Mouse (Mus musculus): Measurements from ENCODE around the gene Igsf8. TPM values are rescaled to one million over a fixed set of nuclear protein-coding genes. Genes with fewer than 3 reads are reported as not detected.

The Igsf8 gene
- total RNA-seq, 4 experiments from 2014 or later, result 32.7 to 37.0 (median 35.8) TPM

DNA sequence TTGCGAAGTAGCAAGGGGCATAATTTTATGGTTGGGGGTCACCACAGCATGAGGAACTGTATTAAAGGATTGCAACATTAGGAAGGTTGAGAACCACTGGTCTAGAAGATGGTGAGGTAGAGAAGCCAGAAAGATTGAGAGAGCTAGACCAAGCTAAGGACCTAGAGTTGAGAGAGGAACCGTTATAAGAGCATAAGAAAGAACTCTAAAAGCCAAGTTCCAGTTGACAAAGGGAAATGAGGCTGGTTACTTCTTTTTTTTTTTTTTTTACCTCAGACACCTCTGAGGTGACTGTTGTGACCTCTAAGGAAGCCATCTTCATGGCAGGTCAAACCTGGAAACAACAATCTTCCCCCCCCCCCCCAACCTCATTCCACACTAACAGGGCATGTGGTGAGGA is 43.7 kb downstream of the Igsf8 start:
- DNase-seq, result no peak

DNA sequence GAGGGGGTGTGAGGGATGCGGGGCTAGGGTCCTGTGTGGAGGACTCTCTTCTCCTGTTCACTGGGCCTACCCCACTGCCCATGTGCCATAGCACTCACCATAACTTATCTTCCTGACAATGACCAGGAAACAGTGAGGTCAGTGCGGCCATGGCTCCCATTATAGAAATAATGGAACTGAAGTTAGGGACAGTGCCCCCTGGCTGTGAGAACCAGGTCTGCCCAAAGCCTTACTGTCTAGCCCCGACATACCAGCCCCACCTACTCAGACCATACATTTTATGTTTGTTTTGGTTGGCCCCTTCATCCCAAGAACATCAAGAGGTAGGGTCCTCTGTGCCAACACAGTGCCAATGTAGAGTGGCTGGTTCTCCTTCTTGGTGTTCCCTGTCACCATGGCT is 44.2 kb downstream of the Igsf8 start:
- DNase-seq, result no peak

DNA sequence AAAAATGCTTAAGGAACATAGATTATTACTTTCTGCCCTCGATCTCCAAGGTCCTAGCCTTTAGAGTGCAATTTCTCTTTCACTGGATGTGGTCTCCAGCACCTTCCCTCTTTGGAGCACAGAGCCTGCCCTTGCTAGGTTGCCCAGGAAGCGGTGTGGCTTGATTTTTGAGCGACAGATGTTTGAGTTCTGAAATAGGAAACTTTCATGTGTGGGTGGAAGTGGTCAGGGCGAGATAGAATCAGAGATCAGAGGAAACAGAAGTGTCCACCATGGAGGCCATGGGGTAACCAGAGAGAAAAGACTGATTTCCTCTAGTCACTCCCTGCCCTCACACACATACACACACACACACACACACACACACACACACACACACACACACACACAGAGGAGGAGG is 44.8 kb downstream of the Igsf8 start:
- no peak for DNase-seq

- no peak for DNase-seq
Measured at GRCm38 (mm10) chr1:172306885-172307284, 45.4 kb downstream of the Igsf8 start.

DNA sequence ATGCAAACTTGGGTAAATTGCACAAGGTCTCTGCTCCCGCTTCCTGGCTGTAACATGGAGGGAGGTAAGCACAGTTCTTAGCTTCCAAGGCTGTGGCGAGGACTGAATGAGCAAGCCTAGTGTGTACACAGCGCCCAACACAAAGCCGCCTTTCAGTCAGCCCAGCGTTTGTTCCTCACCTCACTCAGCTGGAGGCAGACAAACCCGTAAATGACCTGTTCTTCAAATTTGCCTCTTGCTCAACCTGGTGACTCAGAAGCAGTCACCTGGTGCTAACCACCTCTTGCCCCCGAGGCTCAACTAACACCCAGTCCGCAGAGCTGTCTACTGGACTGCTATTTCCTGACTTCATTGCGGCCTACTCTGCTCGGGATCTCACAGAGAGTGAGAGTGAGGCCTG is 46.5 kb downstream of the Igsf8 start:
- no peak for DNase-seq

DNA sequence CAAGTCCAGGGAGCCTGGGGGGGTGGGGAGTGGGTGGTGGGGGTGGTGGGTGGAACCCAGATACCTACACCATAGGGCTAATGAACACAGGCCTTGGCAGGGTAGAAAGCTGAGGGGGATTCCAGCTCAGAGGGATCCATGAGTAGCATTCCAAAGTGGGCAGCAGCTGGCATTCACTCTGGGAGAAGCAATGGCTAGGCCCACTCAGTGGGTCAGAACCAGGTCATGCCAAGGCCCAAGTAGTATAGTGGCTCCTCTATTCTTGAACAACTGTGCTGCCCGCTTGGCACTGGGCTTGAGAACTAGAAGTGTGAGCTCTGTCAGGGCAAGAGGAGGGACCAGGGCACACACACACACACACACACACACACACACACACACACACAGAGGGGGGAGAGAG is 47.0 kb downstream of the Igsf8 start:
- DNase-seq, result no peak

DNA sequence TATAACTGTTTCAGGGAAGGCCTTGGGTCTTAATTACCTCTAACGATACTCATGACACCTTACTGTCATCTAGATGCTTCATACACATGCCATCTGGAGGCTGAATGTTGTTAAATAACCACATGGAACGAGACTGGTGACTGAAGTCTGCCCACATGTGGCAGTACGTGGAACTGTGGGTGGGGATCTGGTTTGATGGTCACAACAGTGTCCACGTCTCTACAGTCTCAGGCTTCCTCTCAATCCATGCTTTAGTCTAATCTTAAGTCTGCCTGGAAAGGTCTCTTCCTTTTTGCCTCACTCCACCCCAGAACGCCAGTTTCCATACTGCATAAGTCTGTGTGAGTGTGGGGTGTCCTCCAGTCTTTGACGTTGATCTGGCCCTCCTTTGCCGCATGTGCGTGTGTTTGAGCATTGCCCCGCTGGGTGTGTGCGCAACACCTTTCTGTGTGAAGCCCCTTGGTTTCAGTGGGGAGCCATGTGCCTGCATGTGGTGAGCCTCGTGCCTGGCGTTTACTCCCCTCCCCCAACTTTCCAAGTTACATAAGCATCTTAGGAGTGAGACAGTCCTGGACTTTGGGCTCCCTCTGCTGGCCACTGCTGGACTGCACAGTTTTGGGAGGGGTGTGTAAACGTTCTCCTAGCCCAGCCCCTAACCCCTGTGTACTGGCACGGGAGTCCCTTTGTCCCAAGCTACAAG is 48.4 kb downstream of the Igsf8 start:
- peak; percentile 89 for DNase-seq

- peak; percentile 78 for DNase-seq
Measured at GRCm38 (mm10) chr1:172311248-172311906, 49.9 kb downstream of the Igsf8 start.

- DNase-seq, result peak; percentile 85
Measured at GRCm38 (mm10) chr1:172311921-172312767, 50.7 kb downstream of the Igsf8 start.

GRCm38 (mm10) chr1:172312768-172313561 is 51.5 kb downstream of the Igsf8 start:
- no peak for DNase-seq

GRCm38 (mm10) chr1:172313613-172314411 is 52.4 kb downstream of the Igsf8 start:
- no peak for DNase-seq

DNA sequence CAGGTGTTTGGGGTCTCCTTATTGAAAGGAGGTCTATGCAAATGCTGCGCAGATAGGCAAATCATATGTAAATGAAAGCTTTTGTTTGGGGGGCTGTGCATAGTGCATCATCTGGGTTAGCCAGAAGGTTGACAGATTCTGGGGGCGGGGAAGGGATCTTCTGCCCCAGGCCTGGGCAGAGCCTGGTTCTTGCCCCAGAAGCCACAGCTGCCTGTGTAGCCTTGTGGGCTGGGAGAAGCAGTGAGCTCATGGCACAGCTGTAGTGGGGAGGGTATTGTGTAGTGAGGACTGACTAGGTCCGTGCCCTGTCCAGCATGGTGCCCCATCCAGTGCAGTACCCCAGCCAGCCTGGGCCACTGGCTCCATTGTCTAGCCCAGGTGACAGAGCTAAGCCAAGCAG is 53.5 kb downstream of the Igsf8 start:
- no peak for DNase-seq

DNA sequence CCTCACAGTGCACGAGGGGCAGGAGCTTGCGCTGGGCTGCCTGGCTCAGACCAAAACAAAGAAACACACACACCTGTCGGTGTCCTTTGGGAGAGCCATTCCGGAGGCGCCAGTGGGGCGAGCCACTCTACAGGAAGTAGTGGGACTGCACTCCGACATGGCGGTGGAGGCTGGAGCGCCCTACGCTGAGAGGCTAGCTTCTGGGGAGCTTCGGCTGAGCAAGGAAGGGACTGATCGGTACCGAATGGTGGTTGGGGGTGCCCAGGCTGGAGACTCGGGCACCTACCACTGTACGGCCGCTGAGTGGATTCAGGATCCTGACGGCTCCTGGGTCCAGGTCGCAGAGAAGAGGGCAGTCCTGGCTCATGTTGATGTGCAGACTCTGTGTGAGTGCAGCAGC is 56.0 kb downstream of the Igsf8 start:
- no peak for DNase-seq

GRCm38 (mm10) chr1:172317946-172318345 is 56.5 kb downstream of the Igsf8 start:
- no peak for DNase-seq

DNA sequence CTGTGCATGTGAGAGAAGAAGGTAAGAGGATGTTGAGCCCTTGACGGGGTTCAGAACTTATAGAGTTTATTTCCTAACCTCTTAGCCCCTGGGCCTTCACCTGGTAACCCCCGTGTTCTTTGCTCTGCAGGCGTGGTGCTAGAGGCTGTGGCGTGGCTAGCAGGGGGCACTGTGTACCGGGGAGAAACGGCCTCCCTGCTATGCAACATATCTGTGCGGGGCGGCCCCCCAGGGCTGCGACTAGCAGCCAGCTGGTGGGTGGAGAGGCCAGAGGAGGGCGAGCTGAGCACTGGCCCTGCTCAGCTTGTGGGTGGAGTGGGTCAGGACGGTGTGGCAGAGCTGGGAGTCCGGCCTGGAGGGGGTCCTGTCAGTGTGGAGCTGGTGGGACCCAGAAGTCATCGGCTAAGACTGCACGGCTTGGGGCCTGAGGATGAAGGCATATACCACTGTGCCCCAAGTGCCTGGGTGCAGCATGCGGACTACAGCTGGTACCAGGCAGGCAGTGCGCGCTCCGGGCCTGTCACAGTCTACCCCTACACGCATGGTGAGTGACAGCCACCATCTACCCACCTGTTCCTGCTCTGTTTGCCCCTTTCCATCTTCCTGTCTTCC is 57.1 kb downstream of the Igsf8 start:
- no peak for DNase-seq

GRCm38 (mm10) chr1:172319346-172319745 is 57.9 kb downstream of the Igsf8 start:
- DNase-seq, result no peak

- no peak for DNase-seq
Measured at GRCm38 (mm10) chr1:172319921-172320411, 58.5 kb downstream of the Igsf8 start.

DNA sequence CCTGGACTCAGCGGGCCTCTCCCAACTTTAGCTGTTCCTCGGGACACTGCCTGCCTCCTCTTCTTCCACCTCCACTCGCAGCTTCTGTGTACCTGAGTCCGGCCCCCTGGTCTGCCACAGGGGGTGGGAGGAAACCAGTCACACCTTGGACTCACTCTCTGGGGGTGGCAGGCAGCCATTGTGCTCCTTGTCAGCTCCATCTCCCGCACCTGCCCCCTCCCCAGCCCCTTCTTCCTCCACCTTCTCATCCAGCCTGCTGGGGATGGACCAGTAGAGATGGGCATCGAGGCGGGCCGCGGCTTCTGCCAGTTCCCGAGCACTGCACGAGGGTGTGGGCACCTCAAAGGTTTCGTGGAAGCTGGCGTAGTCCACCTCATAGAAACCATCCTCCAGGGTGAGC is 61.3 kb downstream of the Igsf8 start:
- DNase-seq, result no peak

DNA sequence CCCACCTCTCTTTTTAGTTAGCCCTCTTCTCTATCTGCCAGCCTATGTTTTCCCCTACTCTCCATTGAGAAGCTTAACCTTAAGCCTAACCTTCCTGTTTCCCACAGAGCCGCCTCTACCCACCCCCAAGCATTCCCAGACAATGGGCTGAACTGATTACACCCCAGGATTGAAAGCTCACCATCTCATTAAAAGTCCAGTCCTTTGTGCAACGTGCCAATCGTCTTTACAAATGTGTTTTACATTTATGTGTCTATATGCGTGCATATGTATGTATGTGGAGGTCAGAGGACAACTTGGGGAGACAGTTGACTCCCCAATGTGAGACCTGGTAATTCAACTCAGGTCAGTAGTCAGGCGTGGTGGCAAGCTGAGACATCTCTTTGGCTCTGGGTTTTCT is 61.9 kb downstream of the Igsf8 start:
- no peak for DNase-seq

- no peak for DNase-seq
Measured at GRCm38 (mm10) chr1:172323801-172324359, 62.4 kb downstream of the Igsf8 start.

DNA sequence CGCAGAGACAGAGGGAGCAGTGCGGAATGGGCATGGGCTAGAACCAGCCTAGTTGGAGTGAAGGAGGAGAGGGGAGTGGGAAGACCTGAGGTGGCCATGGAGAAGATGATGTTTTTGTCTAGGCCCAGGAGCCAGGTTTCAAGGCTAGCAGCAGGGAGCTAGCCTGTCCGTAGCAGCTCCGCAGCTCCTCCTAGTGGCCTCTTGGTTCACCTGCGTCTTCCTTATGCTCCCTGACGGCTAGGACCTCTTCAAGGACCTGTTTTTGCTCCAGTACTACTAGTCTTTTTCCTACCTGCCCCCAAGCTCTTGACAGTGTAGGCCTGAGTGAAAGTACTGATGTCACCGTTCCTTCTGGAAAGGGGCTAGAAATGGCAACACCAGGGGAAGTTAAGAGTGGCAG is 63.3 kb downstream of the Igsf8 start:
- peak; percentile 57 for DNase-seq

Measured in adrenal gland, adult 8-10 months (tissue).